Mouse (Mus musculus): ENCODE data around the gene Kif21b.

GRCm38 (mm10) chr1:136102551-136102950, 28.6 kb upstream of the Kif21b start:
- TF ChIP-seq CTCF (IDR thresholded peaks at IDR 0.05; ENCODE audit: low read depth, low read length) (no peak), GATA1 (IDR thresholded peaks at IDR 0.05; ENCODE audit: borderline replicate concordance, low read length) (no peak)

Data from G1E (cell line).